Mouse (Mus musculus) heart, adult 2 months (tissue): ENCODE measurements around the gene Slc25a19.

Experiments
- CTCF ChIP-seq: fragments of 200-600 bp; IDR thresholded peaks from 2 replicates; pipeline ENCODE4 v1.8.1; 2022; ENCODE audit warnings: antibody characterized with exemption, mild to moderate bottlenecking, moderate library complexity
- EP300 ChIP-seq: fragments of 200-500 bp; IDR thresholded peaks from 2 replicates; pipeline ENCODE4 v1.6.1; 2011; ENCODE audit warnings: low read depth, low read length, control low read depth; ENCODE audit not compliant: insufficient read depth
- POLR2A ChIP-seq: fragments of 200-500 bp; IDR thresholded peaks from 2 replicates; pipeline ENCODE4 v1.6.1; 2011; ENCODE audit warnings: mild to moderate bottlenecking, low read depth, low read length, control low read depth; ENCODE audit not compliant: insufficient read depth

- TF ChIP-seq CTCF: no peak
- TF ChIP-seq EP300: no peak
- TF ChIP-seq POLR2A: no peak
Measured at GRCm38 (mm10) chr11:115601174-115601573, 26.9 kb downstream of the Slc25a19 start.
